Comparison of ENCODE assay signal across 11 mouse cellular contexts in genomic region chr2:74753175-74753523, GRCm38 (mm10). TPM values are rescaled to one million over a fixed set of nuclear protein-coding genes. Genes with fewer than 3 reads are reported as not detected.
DNase-seq lines count a peak whose midpoint lies in the region; ATAC-seq and TF ChIP-seq lines count a peak whose summit lies in the region.
"Had no signal": no experiment of that assay in that cellular context is flagged by ENCODE, and none has a peak within 500 bp of the region (broad histone marks: within the 10 kb centered on the region; RNA-seq: fewer than 3 reads in every experiment).

No protein-coding gene starts in this region.

- H3K4me2 ChIP-seq in forebrain, embryonic 12.5 days: peak overlapping the region; percentile 33; the same call in 1 of the 2 replicates
- no peak overlapping the region for H3K4me2 ChIP-seq in forebrain, embryonic 16.5 days (ENCODE audit: low read length)
- peak overlapping the region; percentile 30; the same call in 1 of the 2 replicates for H3K4me2 ChIP-seq in lung, postnatal 0 days (replicated peaks; ENCODE audit: low read depth, low read length)
- H3K4me2 ChIP-seq in intestine, postnatal 0 days (replicated peaks; ENCODE audit: low read depth): peak overlapping the region; percentile 56
- H3K4me2 ChIP-seq in stomach, embryonic 15.5 days: peak overlapping the region; percentile 54

- 2% methylated on average over 25 of the region's 25 CpGs for WGBS in forebrain, embryonic 12.5 days
- 1% methylated on average over 24 of the region's 25 CpGs for WGBS in forebrain, embryonic 16.5 days
- 5% methylated on average over 23 of the region's 25 CpGs for WGBS in lung, postnatal 0 days
- WGBS in lung, adult 2 months: 5% methylated on average over 25 of the region's 25 CpGs
- 6% methylated on average over 24 of the region's 25 CpGs for WGBS in intestine, postnatal 0 days
- WGBS in stomach, embryonic 15.5 days: 3% methylated on average over 25 of the region's 25 CpGs

- peaks cover 94% of the 10 kb centered on the region for H3K27me3 ChIP-seq in forebrain, embryonic 12.5 days
- peaks cover 80% of the 10 kb centered on the region for H3K27me3 ChIP-seq in forebrain, embryonic 16.5 days (replicated peaks; ENCODE audit: control insufficient read depth, insufficient read depth, low read length)
- peaks cover 89% of the 10 kb centered on the region for H3K27me3 ChIP-seq in lung, postnatal 0 days (replicated peaks; ENCODE audit: insufficient read depth, low read length)
- peaks cover 83% of the 10 kb centered on the region for H3K27me3 ChIP-seq in intestine, postnatal 0 days (replicated peaks; ENCODE audit: control insufficient read depth, insufficient read depth, low read length)
- peaks cover 74% of the 10 kb centered on the region for H3K27me3 ChIP-seq in stomach, embryonic 15.5 days (replicated peaks)

- no peak overlapping the region for H3K27ac ChIP-seq in forebrain, embryonic 12.5 days
- no peak overlapping the region for H3K27ac ChIP-seq in forebrain, embryonic 16.5 days (ENCODE audit: low read length)
- H3K27ac ChIP-seq in lung, postnatal 0 days (ENCODE audit: low read length): no peak overlapping the region
- H3K27ac ChIP-seq in intestine, postnatal 0 days (ENCODE audit: low read depth, low read length): no peak overlapping the region
- H3K27ac ChIP-seq in stomach, embryonic 15.5 days: no peak overlapping the region

- no peak for TF ChIP-seq POLR2A in lung, adult 2 months (IDR thresholded peaks at IDR 0.05; ENCODE audit: borderline replicate concordance, extremely low read depth, low read depth, low read length)

- peak overlapping the region; percentile 21; the same call in 1 of the 2 replicates for H3K4me3 ChIP-seq in forebrain, embryonic 12.5 days (replicated peaks)
- H3K4me3 ChIP-seq in forebrain, embryonic 16.5 days (replicated peaks; ENCODE audit: low read length): no peak overlapping the region
- H3K4me3 ChIP-seq in lung, postnatal 0 days (ENCODE audit: low read depth, low read length): peak overlapping the region; percentile 24; the same call in 1 of the 2 replicates
- no peak overlapping the region for H3K4me3 ChIP-seq in lung, adult 2 months (replicated peaks; ENCODE audit: extremely low read depth, low read depth, low read length)
- peak overlapping the region; percentile 26 for H3K4me3 ChIP-seq in intestine, postnatal 0 days (ENCODE audit: low read depth, low read length)
- peak overlapping the region; percentile 22 for H3K4me3 ChIP-seq in stomach, embryonic 15.5 days (replicated peaks)

- no peak overlapping the region for H3K9ac ChIP-seq in forebrain, embryonic 12.5 days
- no peak overlapping the region for H3K9ac ChIP-seq in forebrain, embryonic 16.5 days (replicated peaks; ENCODE audit: low read depth, low read length)
- no peak overlapping the region for H3K9ac ChIP-seq in lung, postnatal 0 days (replicated peaks; ENCODE audit: low read depth)
- no peak overlapping the region for H3K9ac ChIP-seq in intestine, postnatal 0 days (ENCODE audit: low read depth, low read length)
- no peak overlapping the region for H3K9ac ChIP-seq in stomach, embryonic 15.5 days

- DNase-seq in lung, postnatal 0 days (ENCODE audit: low spot score): no peak
- no peak for DNase-seq in lung, adult 2 months
- DNase-seq in cerebellum, postnatal 4 days (ENCODE audit: low spot score in 2 of 2): no peak
- DNase-seq in cerebellum, postnatal 14 days: no peak
- DNase-seq: adrenal gland, adult 2 months had no signal

- H3K36me3 ChIP-seq in forebrain, embryonic 12.5 days (replicated peaks): no peaks in the 10 kb centered on the region
- no peaks in the 10 kb centered on the region for H3K36me3 ChIP-seq in forebrain, embryonic 16.5 days (ENCODE audit: control insufficient read depth, insufficient read depth)
- no peaks in the 10 kb centered on the region for H3K36me3 ChIP-seq in lung, postnatal 0 days (ENCODE audit: insufficient read depth, low read length)
- no peaks in the 10 kb centered on the region for H3K36me3 ChIP-seq in intestine, postnatal 0 days (ENCODE audit: control insufficient read depth, insufficient read depth)
- H3K36me3 ChIP-seq in stomach, embryonic 15.5 days: no peaks in the 10 kb centered on the region

- H3K4me1 ChIP-seq in forebrain, embryonic 12.5 days: peaks cover 18% of the 10 kb centered on the region
- H3K4me1 ChIP-seq in forebrain, embryonic 16.5 days (replicated peaks; ENCODE audit: control insufficient read depth, insufficient read depth, low read length): peaks cover 9% of the 10 kb centered on the region; the same call in 1 of the 2 replicates
- peaks cover 11% of the 10 kb centered on the region; the same call in 1 of the 2 replicates for H3K4me1 ChIP-seq in lung, postnatal 0 days (ENCODE audit: insufficient read depth, low read depth, low read length)
- no peaks in the 10 kb centered on the region for H3K4me1 ChIP-seq in lung, adult 2 months (ENCODE audit: control insufficient read depth, insufficient read depth, low read length)
- no peaks in the 10 kb centered on the region for H3K4me1 ChIP-seq in intestine, postnatal 0 days (replicated peaks; ENCODE audit: control insufficient read depth, insufficient read depth, low read length)
- H3K4me1 ChIP-seq in stomach, embryonic 15.5 days: peaks cover 18% of the 10 kb centered on the region

- no peaks in the 10 kb centered on the region for H3K9me3 ChIP-seq in forebrain, embryonic 12.5 days
- H3K9me3 ChIP-seq in forebrain, embryonic 16.5 days (ENCODE audit: control insufficient read depth, low read length): 0 out of 2 replicates have a peak, but pooled peaks cover 3% of the 10 kb centered on the region
- H3K9me3 ChIP-seq in lung, postnatal 0 days (ENCODE audit: low read length): no peaks in the 10 kb centered on the region
- no peaks in the 10 kb centered on the region for H3K9me3 ChIP-seq in intestine, postnatal 0 days (ENCODE audit: control insufficient read depth)
- H3K9me3 ChIP-seq in stomach, embryonic 15.5 days: no peaks in the 10 kb centered on the region

- no peak for ATAC-seq in forebrain, embryonic 12.5 days (ENCODE audit: low FRiP score)
- no peak for ATAC-seq in forebrain, embryonic 16.5 days
- ATAC-seq in lung, postnatal 0 days: no peak
- ATAC-seq in intestine, postnatal 0 days: no peak
- ATAC-seq in stomach, embryonic 15.5 days (ENCODE audit: insufficient read depth, low FRiP score, low read depth): no peak

- no peak for TF ChIP-seq EP300 in lung, postnatal 0 days (IDR thresholded peaks at IDR 0.05)

- TF ChIP-seq CTCF in lung, postnatal 0 days (IDR thresholded peaks at IDR 0.05): no peak
- no peak for TF ChIP-seq CTCF in lung, adult 2 months (IDR thresholded peaks at IDR 0.05; ENCODE audit: insufficient read depth, low read length)
- no peak for TF ChIP-seq CTCF in intestine, postnatal 0 days (IDR thresholded peaks at IDR 0.05; ENCODE audit: low read depth)

RNA-seq across cellular contexts. Expression of gene Hoxd1, which starts 9.6 kb away (rescaled TPM):
- polyA plus RNA-seq in forebrain, embryonic 12.5 days (2016; fragmentation: Nextera tagmentation; extraction: Ambion mirVana): 0.31 and 0.52 TPM in 2 replicates
- not detected in 2 replicates for polyA plus RNA-seq in forebrain, embryonic 16.5 days (2015; fragmentation: Nextera tagmentation; extraction: Ambion mirVana)
- polyA plus RNA-seq in lung, postnatal 0 days (2015; fragmentation: Nextera tagmentation; extraction: Ambion mirVana): not detected in 2 replicates
- not detected in 2 replicates for polyA plus RNA-seq in lung, adult 2 months (2012; rRNA removed)
- polyA plus RNA-seq in intestine, postnatal 0 days (2015; fragmentation: Nextera tagmentation; extraction: Ambion mirVana): not detected in 2 replicates
- polyA plus RNA-seq in stomach, embryonic 15.5 days (2015; fragmentation: Nextera tagmentation; extraction: Ambion mirVana): 0.13 TPM in 2 replicates
- polyA plus RNA-seq: adrenal gland, adult 2 months; large intestine, adult 2 months; spleen, adult 2 months had no signal

RNA-seq across cellular contexts. Expression of gene Gm28230, which starts 26.6 kb away (rescaled TPM):
- not detected in 2 replicates for polyA plus RNA-seq in forebrain, embryonic 12.5 days (2016; fragmentation: Nextera tagmentation; extraction: Ambion mirVana)
- not detected in 2 replicates for polyA plus RNA-seq in forebrain, embryonic 16.5 days (2015; fragmentation: Nextera tagmentation; extraction: Ambion mirVana)
- polyA plus RNA-seq in lung, postnatal 0 days (2015; fragmentation: Nextera tagmentation; extraction: Ambion mirVana): not detected in 2 replicates
- 0.14 and 0.18 TPM in 2 replicates for polyA plus RNA-seq in lung, adult 2 months (2012; rRNA removed)
- 0.17 TPM in 1 of 2 replicates, not detected in the other for polyA plus RNA-seq in intestine, postnatal 0 days (2015; fragmentation: Nextera tagmentation; extraction: Ambion mirVana)
- not detected in 2 replicates for polyA plus RNA-seq in stomach, embryonic 15.5 days (2015; fragmentation: Nextera tagmentation; extraction: Ambion mirVana)
- polyA plus RNA-seq: spleen, adult 2 months had no signal

RNA-seq across cellular contexts. Expression of gene Hoxd4, which starts 41.4 kb away (rescaled TPM):
- polyA plus RNA-seq in forebrain, embryonic 12.5 days (2016; fragmentation: Nextera tagmentation; extraction: Ambion mirVana): not detected in 2 replicates
- polyA plus RNA-seq in forebrain, embryonic 16.5 days (2015; fragmentation: Nextera tagmentation; extraction: Ambion mirVana): not detected in 2 replicates
- polyA plus RNA-seq in lung, postnatal 0 days (2015; fragmentation: Nextera tagmentation; extraction: Ambion mirVana): not detected in 2 replicates
- polyA plus RNA-seq in lung, adult 2 months (2012; rRNA removed): 0.63 and 1.4 TPM in 2 replicates
- 0.20 and 0.51 TPM in 2 replicates for polyA plus RNA-seq in intestine, postnatal 0 days (2015; fragmentation: Nextera tagmentation; extraction: Ambion mirVana)
- 0.53 and 0.92 TPM in 2 replicates for polyA plus RNA-seq in stomach, embryonic 15.5 days (2015; fragmentation: Nextera tagmentation; extraction: Ambion mirVana)

RNA-seq across cellular contexts. Expression of gene Hoxd3, which starts 41.4 kb away (rescaled TPM):
- not detected in 2 replicates for polyA plus RNA-seq in forebrain, embryonic 12.5 days (2016; fragmentation: Nextera tagmentation; extraction: Ambion mirVana)
- not detected in 2 replicates for polyA plus RNA-seq in forebrain, embryonic 16.5 days (2015; fragmentation: Nextera tagmentation; extraction: Ambion mirVana)
- not detected in 2 replicates for polyA plus RNA-seq in lung, postnatal 0 days (2015; fragmentation: Nextera tagmentation; extraction: Ambion mirVana)
- polyA plus RNA-seq in lung, adult 2 months (2012; rRNA removed): 0.09 TPM in 2 replicates
- polyA plus RNA-seq in intestine, postnatal 0 days (2015; fragmentation: Nextera tagmentation; extraction: Ambion mirVana): 3.2 and 3.3 TPM in 2 replicates
- 14.4 and 15.8 TPM in 2 replicates for polyA plus RNA-seq in stomach, embryonic 15.5 days (2015; fragmentation: Nextera tagmentation; extraction: Ambion mirVana)
- polyA plus RNA-seq: spleen, adult 2 months had no signal

RNA-seq across cellular contexts. Expression of gene Hoxd8, which starts 48.7 kb away (rescaled TPM):
- 0.08 TPM in 1 of 2 replicates, not detected in the other for polyA plus RNA-seq in forebrain, embryonic 12.5 days (2016; fragmentation: Nextera tagmentation; extraction: Ambion mirVana)
- not detected in 2 replicates for polyA plus RNA-seq in forebrain, embryonic 16.5 days (2015; fragmentation: Nextera tagmentation; extraction: Ambion mirVana)
- 0.44 and 0.50 TPM in 2 replicates for polyA plus RNA-seq in lung, postnatal 0 days (2015; fragmentation: Nextera tagmentation; extraction: Ambion mirVana)
- 0.49 and 0.67 TPM in 2 replicates for polyA plus RNA-seq in lung, adult 2 months (2012; rRNA removed)
- 2.2 and 2.7 TPM in 2 replicates for polyA plus RNA-seq in intestine, postnatal 0 days (2015; fragmentation: Nextera tagmentation; extraction: Ambion mirVana)
- polyA plus RNA-seq in stomach, embryonic 15.5 days (2015; fragmentation: Nextera tagmentation; extraction: Ambion mirVana): 1.9 and 3.2 TPM in 2 replicates

Comparison
In these comparisons a context has a peak if more than half of its experiments do, and no peak if none do; other contexts are left out.
1. H3K4me3 ChIP-seq: peak in forebrain, embryonic 12.5 days (single experiment), lung, postnatal 0 days (single experiment), intestine, postnatal 0 days (single experiment) and stomach, embryonic 15.5 days (single experiment); none in forebrain, embryonic 16.5 days (single experiment) and lung, adult 2 months (single experiment).